Mouse (Mus musculus): ENCODE results near the gene Nr1i3. TPM values are rescaled to one million over a fixed set of nuclear protein-coding genes. Genes with fewer than 3 reads are reported as not detected.

Gene Nr1i3
- polyA plus RNA-seq, 1 experiment, result not detected

DNA sequence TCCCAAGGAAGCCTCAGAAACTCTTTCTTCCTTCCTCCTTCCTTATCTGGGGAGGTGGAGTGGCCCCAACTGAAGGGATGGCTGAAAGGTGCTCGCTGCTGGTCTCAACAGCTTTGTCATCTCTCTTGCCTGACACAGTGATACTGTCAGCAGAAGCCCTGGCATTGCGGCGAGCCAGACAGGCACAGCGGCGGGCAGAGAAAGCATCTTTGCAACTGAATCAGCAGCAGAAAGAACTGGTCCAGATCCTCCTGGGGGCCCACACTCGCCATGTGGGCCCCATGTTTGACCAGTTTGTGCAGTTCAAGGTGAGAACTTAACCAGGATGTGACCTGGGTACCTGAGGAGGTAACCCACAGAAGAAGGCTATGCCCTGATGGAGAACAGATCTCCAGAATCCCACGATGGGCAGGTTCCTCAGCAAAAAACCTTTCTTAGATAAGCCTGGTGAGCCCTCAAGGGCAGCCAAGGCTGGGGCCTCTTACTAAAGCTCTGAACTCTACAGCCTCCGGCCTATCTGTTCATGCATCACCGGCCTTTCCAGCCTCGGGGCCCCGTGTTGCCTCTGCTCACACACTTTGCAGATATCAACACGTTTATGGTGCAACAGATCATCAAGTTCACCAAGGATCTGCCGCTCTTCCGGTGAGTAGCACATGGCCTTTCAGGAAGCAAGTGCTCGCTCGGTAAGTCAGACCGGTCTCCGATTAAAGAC lies 2.6 kb downstream of the Nr1i3 start:
- Histone ChIP-seq H3K9ac (ENCODE audit: low read depth, poor library complexity, severe bottlenecking) (no peak overlapping the region), H3K36me3 (ENCODE audit: control insufficient read depth, insufficient read depth, low read length, poor library complexity, severe bottlenecking) (peaks cover 3% of the 10 kb centered on the region; the same call in 1 of the 2 replicates), H3K27ac (ENCODE audit: insufficient read depth, low read length) (no peak overlapping the region), H3K4me1 (ENCODE audit: control insufficient read depth, insufficient read depth, low read length) (peaks cover 2% of the 10 kb centered on the region), H3K27me3 (ENCODE audit: control insufficient read depth, insufficient read depth, low read length, poor library complexity, severe bottlenecking) (no peaks in the 10 kb centered on the region), H3K4me3 (ENCODE audit: low read depth, low read length) (no peak overlapping the region), H3K9me3 (replicated peaks; ENCODE audit: control insufficient read depth, insufficient read depth, low read length, poor library complexity, severe bottlenecking) (no peaks in the 10 kb centered on the region)
- no peak for TF ChIP-seq POLR2A (IDR thresholded peaks at IDR 0.05; ENCODE audit: insufficient read depth, low read length)
- no peak for TF ChIP-seq EP300 (IDR thresholded peaks at IDR 0.05; ENCODE audit: insufficient read depth, low read depth, low read length)
- no peak for TF ChIP-seq CTCF (IDR thresholded peaks at IDR 0.05; ENCODE audit: low read depth, low read length)

DNA sequence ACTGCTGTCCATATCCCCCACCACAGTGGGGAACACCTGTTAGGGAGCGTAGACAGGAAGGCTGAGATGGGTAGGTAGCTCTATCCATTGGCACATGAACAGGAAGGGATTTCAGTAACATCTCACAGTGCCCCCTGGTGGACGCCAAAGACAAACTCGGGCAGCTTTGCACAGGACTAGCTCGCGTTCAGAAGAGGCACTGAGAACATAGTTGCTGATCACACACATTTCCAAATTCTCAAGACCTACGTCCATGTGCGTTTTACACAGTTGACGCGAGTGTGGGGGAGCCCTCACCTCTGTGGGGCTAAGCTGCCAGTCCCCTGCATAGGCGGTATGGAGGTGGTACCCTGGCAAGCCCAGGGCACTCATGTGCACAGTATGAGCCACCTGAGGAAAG lies 7.1 kb downstream of the Nr1i3 start:
- peak overlapping the region; percentile 99 for H3K4me3 ChIP-seq (ENCODE audit: low read depth, low read length)
- H3K36me3 ChIP-seq (ENCODE audit: control insufficient read depth, insufficient read depth, low read length, poor library complexity, severe bottlenecking), result peaks cover 3% of the 10 kb centered on the region; the same call in 1 of the 2 replicates
- H3K27ac ChIP-seq (ENCODE audit: insufficient read depth, low read length), result peak overlapping the region; percentile 83
- H3K9ac ChIP-seq (ENCODE audit: low read depth, poor library complexity, severe bottlenecking), result no peak overlapping the region
- H3K9me3 ChIP-seq (replicated peaks; ENCODE audit: control insufficient read depth, insufficient read depth, low read length, poor library complexity, severe bottlenecking), result no peaks in the 10 kb centered on the region
- peaks cover 4% of the 10 kb centered on the region for H3K4me1 ChIP-seq (ENCODE audit: control insufficient read depth, insufficient read depth, low read length)
- peak; percentile 86 for TF ChIP-seq CTCF (IDR thresholded peaks at IDR 0.05; ENCODE audit: low read depth, low read length)
- no peak for TF ChIP-seq EP300 (IDR thresholded peaks at IDR 0.05; ENCODE audit: insufficient read depth, low read depth, low read length)
- H3K27me3 ChIP-seq (ENCODE audit: control insufficient read depth, insufficient read depth, low read length, poor library complexity, severe bottlenecking), result no peaks in the 10 kb centered on the region

DNA sequence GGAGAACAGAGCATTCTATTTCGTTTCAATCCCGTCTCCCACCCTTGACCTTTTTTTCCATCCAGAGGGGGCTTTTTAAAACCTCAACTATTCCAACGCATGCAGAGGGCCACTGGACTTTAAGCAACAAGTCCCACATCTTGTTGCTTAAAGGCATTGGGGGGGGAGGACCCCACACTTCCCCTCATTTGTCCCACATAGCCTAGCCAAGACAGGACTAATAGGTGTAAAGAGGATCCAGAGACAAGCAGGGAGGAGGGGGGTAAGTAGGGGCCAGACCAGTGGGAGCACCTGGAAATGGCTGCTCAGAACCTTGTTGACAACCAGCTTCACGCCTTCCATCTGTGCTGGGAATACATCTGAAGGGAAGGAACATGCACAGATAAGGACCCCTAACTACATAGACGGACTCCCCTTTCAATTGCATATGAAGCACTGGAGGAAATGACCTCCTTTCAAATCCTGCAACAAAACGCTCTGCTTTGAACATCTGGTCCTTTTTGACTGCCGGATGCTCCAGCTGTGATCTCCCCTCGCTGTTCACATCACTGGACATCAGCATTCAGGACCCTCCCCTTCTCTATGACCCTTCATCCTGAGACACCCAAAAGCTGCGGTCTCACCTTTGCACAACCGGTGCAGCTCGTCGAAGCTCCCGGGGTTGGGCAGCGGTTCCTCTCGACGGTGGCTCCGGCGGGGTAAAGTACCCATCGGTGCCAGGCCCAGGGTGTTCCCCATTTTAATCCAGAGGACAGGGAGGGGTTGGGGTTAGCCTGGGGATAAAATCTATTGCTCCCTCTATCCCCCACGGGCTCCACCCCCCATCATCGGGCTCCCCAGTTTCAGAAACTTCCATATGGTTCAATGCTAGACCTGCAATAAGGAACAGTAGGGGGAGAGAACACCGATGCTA lies 7.8 kb downstream of the Nr1i3 start:
- Histone ChIP-seq H3K4me1 (ENCODE audit: control insufficient read depth, insufficient read depth, low read length) (peaks cover 4% of the 10 kb centered on the region), H3K27me3 (ENCODE audit: control insufficient read depth, insufficient read depth, low read length, poor library complexity, severe bottlenecking) (no peaks in the 10 kb centered on the region), H3K9ac (ENCODE audit: low read depth, poor library complexity, severe bottlenecking) (peak overlapping the region; percentile 80), H3K9me3 (replicated peaks; ENCODE audit: control insufficient read depth, insufficient read depth, low read length, poor library complexity, severe bottlenecking) (no peaks in the 10 kb centered on the region), H3K27ac (ENCODE audit: insufficient read depth, low read length) (peak overlapping the region; percentile 83), H3K4me3 (ENCODE audit: low read depth, low read length) (peak overlapping the region; percentile 99), H3K36me3 (ENCODE audit: control insufficient read depth, insufficient read depth, low read length, poor library complexity, severe bottlenecking) (peaks cover 3% of the 10 kb centered on the region; the same call in 1 of the 2 replicates)
- TF ChIP-seq EP300 (IDR thresholded peaks at IDR 0.05; ENCODE audit: insufficient read depth, low read depth, low read length) (peak; percentile 91), POLR2A (IDR thresholded peaks at IDR 0.05; ENCODE audit: insufficient read depth, low read length) (no peak)

DNA sequence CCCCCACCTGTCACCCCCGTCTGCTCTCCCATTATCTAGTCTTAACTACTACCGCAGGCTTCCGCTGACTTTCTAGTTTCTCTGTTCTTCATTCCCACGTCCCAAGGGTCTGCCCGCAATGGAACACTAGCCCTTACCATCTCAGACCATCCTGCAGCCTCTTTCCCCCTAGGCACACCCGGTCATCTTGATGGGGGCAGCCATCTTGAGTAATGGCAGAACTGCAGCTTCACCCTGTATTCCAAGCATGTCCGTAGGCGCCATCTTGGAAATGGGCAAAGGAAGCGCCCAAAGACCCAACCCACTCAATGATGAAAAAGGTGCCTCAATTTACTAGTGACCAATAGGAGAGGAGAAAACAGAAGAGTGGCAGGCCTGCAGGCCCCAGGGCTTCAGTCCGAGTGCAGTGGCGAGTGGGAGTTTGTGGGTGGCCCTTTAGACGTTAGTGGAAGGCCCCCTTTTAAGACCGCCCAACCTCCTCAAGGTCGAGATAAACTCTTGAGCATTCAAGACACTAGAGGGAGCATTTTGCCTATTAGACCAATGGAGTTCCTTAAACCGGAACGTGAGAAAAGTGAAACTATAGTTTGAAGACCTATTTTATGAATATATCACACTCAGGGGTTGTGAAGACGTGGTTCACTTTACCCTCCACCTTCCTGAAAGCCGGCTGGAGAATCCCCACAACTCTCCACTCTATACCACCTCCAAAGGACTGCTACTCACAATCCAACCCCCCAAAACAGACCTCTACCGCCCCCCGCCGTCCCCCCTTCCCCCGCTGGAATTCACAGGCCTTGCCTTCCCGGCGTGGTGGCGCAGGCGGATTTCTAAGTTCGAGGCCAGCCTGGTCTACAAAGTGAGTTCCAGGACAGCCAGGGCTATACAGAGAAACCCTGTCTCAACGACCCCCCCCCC lies 8.7 kb downstream of the Nr1i3 start, which contains the start of gene Tomm40l:
Gene Tomm40l, minus strand, starts transcription at position 277 of the 918 bp plus-strand sequence.
- Histone ChIP-seq H3K9ac (ENCODE audit: low read depth, poor library complexity, severe bottlenecking) (peak within 1 kb of the TSS; percentile 80), H3K9me3 (replicated peaks; ENCODE audit: control insufficient read depth, insufficient read depth, low read length, poor library complexity, severe bottlenecking) (no peaks in the 10 kb centered on the region), H3K27ac (ENCODE audit: insufficient read depth, low read length) (peak within 1 kb of the TSS; percentile 83), H3K4me1 (ENCODE audit: control insufficient read depth, insufficient read depth, low read length) (peaks cover 6% of the 10 kb centered on the region), H3K36me3 (ENCODE audit: control insufficient read depth, insufficient read depth, low read length, poor library complexity, severe bottlenecking) (peaks cover 3% of the 10 kb centered on the region; the same call in 1 of the 2 replicates), H3K27me3 (ENCODE audit: control insufficient read depth, insufficient read depth, low read length, poor library complexity, severe bottlenecking) (no peaks in the 10 kb centered on the region), H3K4me3 (ENCODE audit: low read depth, low read length) (peak within 1 kb of the TSS; percentile 99)
- no peak for TF ChIP-seq POLR2A (IDR thresholded peaks at IDR 0.05; ENCODE audit: insufficient read depth, low read length)
- peak; percentile 45; the same call in 1 of the 2 replicates for TF ChIP-seq EP300 (IDR thresholded peaks at IDR 0.05; ENCODE audit: insufficient read depth, low read depth, low read length)

DNA sequence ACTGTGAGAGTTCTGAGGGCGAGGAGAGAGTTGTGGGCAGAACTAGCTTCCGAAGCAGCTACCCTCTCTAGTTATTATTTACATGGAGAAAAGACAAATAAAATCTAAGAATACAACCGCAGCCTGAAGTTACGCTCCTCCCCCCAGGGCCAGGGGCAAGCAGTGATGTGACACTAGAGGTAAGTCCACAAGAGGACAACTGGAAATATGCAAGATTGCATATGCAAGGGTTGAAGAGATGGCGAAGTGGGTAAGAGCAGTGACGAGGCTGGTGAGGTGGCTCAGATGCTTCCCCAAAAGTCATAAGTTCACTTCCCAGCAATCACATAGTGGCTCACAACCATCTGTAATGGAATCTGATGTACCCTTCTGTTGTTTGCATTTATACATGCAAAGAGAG lies 9.4 kb downstream of the Nr1i3 start:
- Histone ChIP-seq H3K4me1 (ENCODE audit: control insufficient read depth, insufficient read depth, low read length) (peaks cover 6% of the 10 kb centered on the region), H3K9me3 (replicated peaks; ENCODE audit: control insufficient read depth, insufficient read depth, low read length, poor library complexity, severe bottlenecking) (no peaks in the 10 kb centered on the region), H3K4me3 (ENCODE audit: low read depth, low read length) (no peak overlapping the region), H3K27ac (ENCODE audit: insufficient read depth, low read length) (no peak overlapping the region; the same call in 1 of the 2 replicates), H3K9ac (ENCODE audit: low read depth, poor library complexity, severe bottlenecking) (peak overlapping the region; percentile 62), H3K36me3 (ENCODE audit: control insufficient read depth, insufficient read depth, low read length, poor library complexity, severe bottlenecking) (peaks cover 3% of the 10 kb centered on the region; the same call in 1 of the 2 replicates), H3K27me3 (ENCODE audit: control insufficient read depth, insufficient read depth, low read length, poor library complexity, severe bottlenecking) (no peaks in the 10 kb centered on the region)
- TF ChIP-seq CTCF (IDR thresholded peaks at IDR 0.05; ENCODE audit: low read depth, low read length), result no peak
- TF ChIP-seq EP300 (IDR thresholded peaks at IDR 0.05; ENCODE audit: insufficient read depth, low read depth, low read length), result no peak
- TF ChIP-seq POLR2A (IDR thresholded peaks at IDR 0.05; ENCODE audit: insufficient read depth, low read length), result no peak
